Mouse (Mus musculus): ENCODE results near the gene Fibp. TPM values are rescaled to one million over a fixed set of nuclear protein-coding genes. Genes with fewer than 3 reads are reported as not detected.

Gene Fibp
- total RNA-seq, 2 experiments from 2014 or later, result 87.2 to 89.6 TPM

DNA sequence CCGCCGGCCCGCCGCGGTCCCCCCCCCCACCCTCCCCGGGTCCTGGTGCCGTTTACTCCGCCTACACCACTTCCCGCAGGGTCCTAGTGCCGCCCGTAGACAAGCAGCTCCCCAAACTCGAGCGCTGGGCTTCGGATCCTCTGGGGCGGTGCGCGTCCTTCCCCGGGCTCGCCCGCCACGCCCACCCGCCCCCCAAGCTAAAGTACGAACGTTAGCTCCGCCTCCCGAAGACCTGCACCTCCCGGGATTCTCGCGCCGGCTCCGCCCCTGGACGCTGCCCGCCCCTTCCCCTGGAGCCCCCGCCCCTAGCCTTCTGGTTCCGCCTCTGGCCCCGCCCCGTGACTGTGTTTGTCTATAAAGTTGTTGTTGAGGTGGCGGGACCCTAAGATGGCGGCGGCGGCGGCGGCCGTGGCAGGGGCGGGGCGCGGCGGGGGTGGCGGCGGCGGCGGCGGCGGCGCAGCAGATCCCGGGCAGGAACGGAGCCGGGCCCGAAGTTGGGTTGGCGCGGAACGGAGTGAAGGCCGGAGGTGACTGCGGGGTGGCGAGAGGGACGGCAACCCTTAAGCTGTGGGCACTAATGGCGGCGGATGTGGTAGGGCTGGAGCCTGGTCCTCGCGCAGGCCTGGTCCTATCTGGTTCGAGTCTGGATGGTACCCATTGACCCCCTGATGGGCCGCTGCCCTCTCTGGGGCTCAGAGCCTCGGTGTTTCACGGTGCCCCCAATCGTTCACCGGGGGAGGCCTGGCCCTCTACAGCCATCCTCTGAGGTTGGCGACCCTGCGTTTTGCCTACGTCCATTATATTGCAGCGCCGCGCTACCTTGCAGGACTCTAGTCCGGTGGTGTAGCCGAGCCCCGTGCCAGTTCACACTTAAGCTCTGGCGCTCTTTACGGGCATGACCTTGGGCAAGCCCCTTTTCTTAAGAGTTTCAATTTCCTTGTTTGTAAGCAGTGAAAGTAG lies 35.4 kb upstream of the Fibp start, which contains the start of the genes Drap1 and AI837181:
Gene Drap1, minus strand, starts transcription at position 198 of the 960 bp plus-strand sequence.
Gene AI837181, plus strand, starts transcription at position 363 of the 960 bp plus-strand sequence.
- Histone ChIP-seq H3K4me3 (peak within 1 kb of the TSS; percentile 98), H3K27ac (peak within 1 kb of the TSS; percentile 97)
- DNase-seq (ENCODE audit: low spot score in 2 of 2), result peak; percentile 93 to 94
- no peak for TF ChIP-seq CTCF (conservative IDR thresholded peaks at IDR 0.05)

DNA sequence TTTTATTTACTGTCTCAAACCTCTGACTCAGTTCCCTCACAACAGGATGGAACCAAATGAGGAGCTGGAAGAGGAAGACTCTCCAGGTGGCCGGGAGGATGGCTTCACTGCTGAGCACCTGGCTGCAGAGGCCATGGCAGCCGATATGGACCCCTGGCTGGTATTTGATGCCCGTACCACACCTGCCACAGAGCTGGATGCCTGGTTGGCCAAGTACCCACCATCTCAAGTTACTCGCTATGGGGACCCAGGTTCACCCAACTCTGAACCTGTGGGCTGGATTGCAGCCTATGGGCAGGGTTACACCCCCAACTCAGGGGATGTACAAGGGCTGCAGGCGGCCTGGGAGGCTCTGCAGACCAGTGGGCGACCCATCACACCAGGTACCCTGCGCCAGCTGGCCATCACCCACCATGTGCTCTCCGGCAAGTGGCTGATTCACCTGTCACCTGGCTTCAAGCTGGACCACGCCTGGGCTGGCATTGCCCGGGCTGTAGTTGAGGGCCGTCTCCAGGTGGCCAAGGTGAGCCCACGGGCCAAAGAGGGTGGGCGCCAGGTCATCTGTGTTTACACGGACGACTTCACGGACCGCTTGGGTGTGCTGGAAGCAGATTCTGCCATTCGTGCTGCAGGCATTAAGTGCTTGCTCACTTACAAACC lies 34.4 kb upstream of the Fibp start:
- H3K27ac ChIP-seq, result peak overlapping the region; percentile 97
- peak overlapping the region; percentile 98 for H3K4me3 ChIP-seq
- no peak for TF ChIP-seq CTCF (conservative IDR thresholded peaks at IDR 0.05)
- no peak for DNase-seq (ENCODE audit: low spot score in 2 of 2)

DNA sequence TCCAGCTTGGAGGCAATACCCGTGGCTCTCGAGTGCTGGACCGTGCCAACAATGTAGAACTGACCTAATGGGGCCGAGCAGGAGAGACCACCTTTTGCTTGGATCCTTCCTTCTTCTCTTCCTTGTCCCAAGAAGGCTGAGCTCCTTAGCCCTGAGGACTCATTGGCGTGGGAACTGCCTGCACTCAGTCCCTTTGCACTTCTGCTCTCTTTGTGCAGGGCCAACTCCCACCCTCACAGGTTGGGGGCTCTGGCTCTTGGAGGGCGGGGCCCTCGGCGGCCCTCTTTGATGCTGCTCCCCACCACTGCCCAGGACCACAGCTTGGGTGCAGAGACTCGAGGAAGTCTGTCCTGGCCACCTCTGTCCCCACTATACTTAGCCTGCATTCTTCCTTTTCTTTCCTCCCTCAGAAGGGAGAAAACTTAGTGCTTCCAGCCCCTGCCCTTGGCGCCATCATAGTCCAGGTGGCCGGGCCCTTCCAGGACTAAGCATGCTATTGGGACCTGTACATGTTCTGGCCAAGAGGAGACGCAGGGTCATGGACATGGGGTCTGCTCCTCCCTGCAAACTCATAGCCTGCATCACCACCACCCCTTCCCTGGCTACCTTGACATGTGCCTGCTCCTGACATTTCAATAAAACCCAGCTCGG lies 33.6 kb upstream of the Fibp start:
- H3K4me3 ChIP-seq, result no peak overlapping the region
- no peak overlapping the region for H3K27ac ChIP-seq
- no peak for TF ChIP-seq CTCF (conservative IDR thresholded peaks at IDR 0.05)
- DNase-seq (ENCODE audit: low spot score in 2 of 2), result no peak

- no peak for DNase-seq (ENCODE audit: low spot score in 2 of 2)
- peak; percentile 71 for TF ChIP-seq CTCF (conservative IDR thresholded peaks at IDR 0.05)
- no peak overlapping the region for H3K4me3 ChIP-seq
- no peak overlapping the region for H3K27ac ChIP-seq
These were observed 32.3 kb upstream of the Fibp start for GRCm38 (mm10) chr19:5428083-5428482.

DNA sequence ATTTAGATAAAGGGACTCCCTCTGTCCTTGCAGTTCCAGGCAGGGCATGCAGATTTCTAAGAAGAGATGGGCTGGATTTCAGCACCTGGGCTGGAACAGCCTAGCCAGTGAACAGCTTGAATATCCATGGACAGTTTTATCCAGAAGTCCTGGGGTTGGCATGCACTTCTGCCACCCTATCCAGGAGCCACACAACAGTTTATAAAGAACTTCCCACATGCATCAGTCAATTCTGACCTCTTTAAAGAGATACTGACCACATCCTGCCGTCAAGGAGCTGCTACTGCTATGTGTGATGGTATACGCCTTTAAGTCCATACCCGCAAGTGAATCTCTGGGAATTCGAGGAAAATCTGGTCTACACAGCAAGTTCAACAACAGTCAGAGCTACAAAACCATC lies 31.2 kb upstream of the Fibp start:
- Histone ChIP-seq H3K27ac (no peak overlapping the region), H3K4me3 (no peak overlapping the region)
- no peak for TF ChIP-seq CTCF (conservative IDR thresholded peaks at IDR 0.05)
- DNase-seq (ENCODE audit: low spot score in 2 of 2), result no peak

GRCm38 (mm10) chr19:5429806-5430205 lies 30.6 kb upstream of the Fibp start:
- no peak overlapping the region for H3K27ac ChIP-seq
- no peak for TF ChIP-seq CTCF (conservative IDR thresholded peaks at IDR 0.05)
- H3K4me3 ChIP-seq, result no peak overlapping the region
- DNase-seq (ENCODE audit: low spot score in 2 of 2), result no peak

GRCm38 (mm10) chr19:5430408-5430807 lies 30.0 kb upstream of the Fibp start:
- Histone ChIP-seq H3K4me3 (no peak overlapping the region), H3K27ac (no peak overlapping the region)
- no peak for TF ChIP-seq CTCF (conservative IDR thresholded peaks at IDR 0.05)
- DNase-seq (ENCODE audit: low spot score in 2 of 2), result no peak

GRCm38 (mm10) chr19:5431911-5432464 lies 28.4 kb upstream of the Fibp start:
- no peak overlapping the region for H3K4me3 ChIP-seq
- no peak for DNase-seq (ENCODE audit: low spot score in 2 of 2)
- H3K27ac ChIP-seq, result no peak overlapping the region
- TF ChIP-seq CTCF (conservative IDR thresholded peaks at IDR 0.05), result no peak

- DNase-seq (ENCODE audit: low spot score in 2 of 2), result no peak
- peak overlapping the region; percentile 26; the same call in 1 of the 2 replicates for H3K4me3 ChIP-seq
- H3K27ac ChIP-seq, result peak overlapping the region; percentile 54; the same call in 1 of the 2 replicates
- peak; percentile 66 for TF ChIP-seq CTCF (conservative IDR thresholded peaks at IDR 0.05)
These were observed 27.2 kb upstream of the Fibp start for GRCm38 (mm10) chr19:5432992-5433852.

DNA sequence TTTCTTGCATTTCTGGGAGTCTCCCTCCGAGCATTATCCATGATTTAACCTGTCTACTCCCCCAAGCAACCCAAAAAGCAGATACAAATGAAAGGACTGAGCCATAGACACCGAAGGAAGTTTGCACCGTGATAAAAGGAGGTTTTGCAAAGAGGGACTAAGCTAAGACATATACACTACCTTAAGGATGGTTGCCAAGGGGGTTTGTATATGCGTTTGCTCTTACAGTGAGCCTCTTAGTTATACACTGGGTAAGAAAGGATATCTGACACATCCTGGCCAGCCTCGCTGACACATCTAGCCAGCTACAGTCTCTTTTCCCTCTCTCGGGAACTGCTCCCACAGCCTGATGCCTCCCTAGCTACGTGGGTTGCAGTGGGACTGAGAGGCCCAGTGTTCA lies 26.5 kb upstream of the Fibp start:
- H3K27ac ChIP-seq, result peak overlapping the region; percentile 54; the same call in 1 of the 2 replicates
- TF ChIP-seq CTCF (conservative IDR thresholded peaks at IDR 0.05), result no peak
- DNase-seq (ENCODE audit: low spot score in 2 of 2), result no peak
- H3K4me3 ChIP-seq, result no peak overlapping the region

DNA sequence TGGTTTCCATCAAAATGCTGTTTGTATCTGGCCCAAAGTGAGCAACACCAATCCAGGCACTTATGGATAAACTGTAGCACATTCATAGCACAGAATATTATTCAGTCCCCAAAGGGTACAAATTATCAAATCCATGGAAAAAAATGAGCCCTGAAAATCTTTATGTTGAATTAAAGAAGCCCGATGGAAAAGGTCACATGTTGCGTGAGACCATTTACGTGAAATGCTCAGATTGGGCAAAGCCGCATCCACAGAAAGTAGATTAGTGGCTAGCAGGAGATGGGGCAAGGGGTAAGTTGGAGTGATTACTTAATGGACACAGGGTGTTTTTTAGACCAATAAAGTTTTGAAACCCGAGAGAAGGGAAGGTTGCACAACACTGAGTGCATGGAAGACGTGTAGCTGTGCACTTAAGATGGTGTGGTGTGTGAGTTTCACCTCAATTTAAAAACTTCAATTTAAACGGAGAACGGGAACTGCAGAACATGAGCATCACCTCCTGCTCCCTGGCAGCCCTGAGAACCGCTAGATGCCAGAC lies 16.0 kb upstream of the Fibp start:
- Histone ChIP-seq H3K27ac (no peak overlapping the region), H3K4me3 (no peak overlapping the region)
- DNase-seq (ENCODE audit: low spot score in 2 of 2), result no peak
- TF ChIP-seq CTCF (conservative IDR thresholded peaks at IDR 0.05), result no peak
